Mouse (Mus musculus): Measurements from ENCODE around the gene Bex3. TPM values are rescaled to one million over a fixed set of nuclear protein-coding genes. Genes with fewer than 3 reads are reported as not detected.

Gene Bex3
- total RNA-seq, 2 experiments from 2014 or later, result 87.5 to 154 TPM

DNA sequence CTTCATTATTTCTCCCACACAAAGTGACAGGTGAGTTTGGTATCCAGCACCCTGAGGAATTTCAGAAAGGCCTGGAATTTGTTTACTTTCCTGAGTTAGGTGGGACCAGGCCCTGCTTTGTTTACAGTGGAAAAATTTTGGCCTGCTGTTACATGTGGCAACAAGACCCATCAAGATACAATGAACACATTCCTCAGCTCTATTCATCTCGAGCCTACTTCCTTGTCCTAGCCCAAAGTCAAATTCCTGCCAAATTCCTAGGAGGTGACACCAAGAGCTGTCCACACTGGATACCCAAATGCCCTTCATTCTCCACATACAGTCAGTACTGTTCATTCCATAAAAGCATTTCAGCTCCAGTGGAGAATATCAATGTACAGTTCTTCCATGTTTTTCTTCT, 36.1 kb downstream of the Bex3 start:
- ATAC-seq (replicated peaks; ENCODE audit: poor library complexity, severe bottlenecking), result no peak

DNA sequence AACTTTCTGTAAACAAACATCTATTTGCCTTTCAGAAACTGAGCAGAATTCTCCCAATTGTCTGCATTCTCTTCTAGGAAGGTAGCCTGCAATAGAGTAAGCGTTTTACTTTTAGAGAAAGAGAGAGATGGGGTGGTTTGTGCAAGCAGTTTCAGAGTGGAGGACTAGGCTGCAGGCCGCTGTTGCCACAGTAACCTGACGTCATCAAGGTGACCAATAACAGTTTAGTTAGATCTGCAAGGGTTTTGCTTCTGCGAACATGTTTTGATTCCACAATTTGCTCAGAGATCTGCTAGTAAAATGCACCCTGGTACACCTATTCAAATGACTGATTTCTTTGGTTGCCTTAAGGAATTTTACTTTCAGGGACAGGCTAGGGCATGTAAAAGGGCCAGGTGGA, 43.2 kb downstream of the Bex3 start:
- ATAC-seq (replicated peaks; ENCODE audit: poor library complexity, severe bottlenecking), result no peak

DNA sequence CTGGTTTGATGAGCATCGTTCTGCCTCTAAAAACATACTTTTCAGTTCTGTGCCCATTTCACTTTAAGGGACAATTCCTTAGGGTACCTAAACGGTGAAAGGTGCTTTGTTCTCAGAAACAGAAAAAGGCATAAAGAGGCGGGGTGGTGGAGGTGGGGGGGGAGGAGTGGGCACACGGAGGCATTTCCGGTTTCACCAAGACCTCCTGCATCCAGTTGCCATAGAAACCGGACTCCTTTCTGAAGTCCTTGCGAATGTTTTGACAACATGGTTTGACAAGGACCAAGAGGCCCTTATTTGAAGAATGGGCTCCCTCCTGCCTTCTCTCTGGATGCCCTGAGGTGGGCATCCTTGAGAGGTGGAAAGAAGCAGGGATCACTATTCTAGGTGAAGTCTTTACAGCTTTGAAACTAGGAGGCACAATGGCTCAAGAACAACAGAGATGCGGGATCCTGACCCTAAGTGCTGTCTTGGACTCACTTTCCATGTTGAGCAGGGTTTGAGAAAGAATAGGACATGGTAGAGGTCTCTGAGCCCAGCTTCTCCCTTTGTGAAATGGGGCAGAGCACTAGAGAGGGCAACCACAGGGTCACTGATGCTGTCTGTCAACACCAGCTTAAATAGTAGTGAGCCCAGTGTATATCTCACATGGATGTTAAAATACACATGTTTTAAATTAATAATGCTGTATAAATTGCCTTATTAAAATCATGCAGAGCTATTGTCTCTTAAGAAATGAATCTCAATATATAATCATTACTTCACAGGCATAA, 43.9 kb downstream of the Bex3 start:
- ATAC-seq (replicated peaks; ENCODE audit: poor library complexity, severe bottlenecking), result no peak

DNA sequence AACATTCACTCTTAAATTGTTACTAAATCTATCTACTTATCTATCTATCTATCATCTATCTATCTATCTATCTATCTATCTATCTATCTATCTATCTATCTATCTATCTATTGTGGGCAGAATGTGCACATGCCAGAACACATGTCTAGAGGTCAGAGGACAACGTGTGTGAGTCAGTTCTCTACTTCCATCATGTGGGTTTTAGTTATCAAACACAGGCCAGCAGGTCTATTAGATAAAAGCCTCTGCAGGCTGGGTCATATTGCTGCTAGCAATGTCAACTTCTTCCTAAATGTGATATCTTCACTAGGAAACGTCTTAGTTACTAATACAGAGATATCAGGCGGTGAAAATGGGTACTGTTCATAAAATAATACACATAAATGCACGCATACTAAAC, 49.9 kb downstream of the Bex3 start:
- ATAC-seq (replicated peaks; ENCODE audit: poor library complexity, severe bottlenecking), result no peak

Other genes starting within 250 kb of the Bex3 start
- not detected in 2 replicates for gene Arxes1, start 236.9 kb upstream of the Bex3 start, total RNA-seq (2014; fragmentation: Nextera tagmentation)
- gene Arxes1, start 236.9 kb upstream of the Bex3 start, total RNA-seq (2017), result not detected in 2 replicates
- gene Bex2, start 202.0 kb upstream of the Bex3 start, total RNA-seq (2014; fragmentation: Nextera tagmentation), result not detected in 2 replicates
- gene Bex2, start 202.0 kb upstream of the Bex3 start, total RNA-seq (2017), result 1.1 and 1.5 TPM in 2 replicates
- not detected in 2 replicates for gene Nxf3, start 185.0 kb upstream of the Bex3 start, total RNA-seq (2014; fragmentation: Nextera tagmentation)
- gene Nxf3, start 185.0 kb upstream of the Bex3 start, total RNA-seq (2017), result not detected in 2 replicates
- gene Bex4, start 131.3 kb upstream of the Bex3 start, total RNA-seq (2014; fragmentation: Nextera tagmentation), result 3.2 TPM in 1 of 2 replicates, not detected in the other
- 4.7 TPM in 1 of 2 replicates, not detected in the other for gene Bex4, start 131.3 kb upstream of the Bex3 start, total RNA-seq (2017)
- 47.6 and 82.8 TPM in 2 replicates for gene Tceal8, start 97.9 kb upstream of the Bex3 start, total RNA-seq (2014; fragmentation: Nextera tagmentation)
- 133 and 145 TPM in 2 replicates for gene Tceal8, start 97.9 kb upstream of the Bex3 start, total RNA-seq (2017)
- not detected in 2 replicates for gene Tceal5, start 66.4 kb upstream of the Bex3 start, total RNA-seq (2014; fragmentation: Nextera tagmentation)
- gene Tceal5, start 66.4 kb upstream of the Bex3 start, total RNA-seq (2017), result not detected in 2 replicates
- gene Tceal7, start 55.5 kb upstream of the Bex3 start, total RNA-seq (2014; fragmentation: Nextera tagmentation), result not detected in 2 replicates
- gene Tceal7, start 55.5 kb upstream of the Bex3 start, total RNA-seq (2017), result not detected in 2 replicates
- gene Bex1, start 54.7 kb upstream of the Bex3 start, total RNA-seq (2014; fragmentation: Nextera tagmentation), result 1.8 TPM in 1 of 2 replicates, not detected in the other
- 2.0 TPM in 1 of 2 replicates, not detected in the other for gene Bex1, start 54.7 kb upstream of the Bex3 start, total RNA-seq (2017)
- gene Tceal9, start 25.2 kb upstream of the Bex3 start, total RNA-seq (2014; fragmentation: Nextera tagmentation), result 99.9 and 102 TPM in 2 replicates
- gene Tceal9, start 25.2 kb upstream of the Bex3 start, total RNA-seq (2017), result 187 and 225 TPM in 2 replicates
- gene Kir3dl1, start 247.7 kb downstream of the Bex3 start, total RNA-seq (2014; fragmentation: Nextera tagmentation), result not detected in 2 replicates
- gene Kir3dl1, start 247.7 kb downstream of the Bex3 start, total RNA-seq (2017), result not detected in 2 replicates

Data from granulocyte monocyte progenitor cell, adult 5-6 weeks (primary cell).